Mouse (Mus musculus): ENCODE results near the gene Tnip1.

Gene Tnip1

GRCm38 (mm10) chr11:54962810-54963209 lies at the start of gene Tnip1:
TSS of gene Tnip1 (minus strand) at chr11:54962917.
- no peak for DNase-seq (ENCODE audit: low spot score)

- no peak for DNase-seq (ENCODE audit: low spot score)
These were observed 48.7 kb upstream of the Tnip1 start for GRCm38 (mm10) chr11:55011440-55011839.

- DNase-seq (ENCODE audit: low spot score): no peak
These were observed 45.5 kb upstream of the Tnip1 start for GRCm38 (mm10) chr11:55008230-55008629.

GRCm38 (mm10) chr11:55005684-55006083 lies 43.0 kb upstream of the Tnip1 start:
- DNase-seq (ENCODE audit: low spot score): no peak

- no peak for DNase-seq (ENCODE audit: low spot score)
These were observed 42.3 kb upstream of the Tnip1 start for GRCm38 (mm10) chr11:55004970-55005502.

- DNase-seq (ENCODE audit: low spot score): no peak
These were observed 36.0 kb upstream of the Tnip1 start for GRCm38 (mm10) chr11:54998708-54999107.

GRCm38 (mm10) chr11:54998284-54998683 lies 35.6 kb upstream of the Tnip1 start:
- DNase-seq (ENCODE audit: low spot score): no peak

GRCm38 (mm10) chr11:54996176-54996575 lies 33.5 kb upstream of the Tnip1 start:
- DNase-seq (ENCODE audit: low spot score): no peak

GRCm38 (mm10) chr11:54989920-54990319 lies 27.2 kb upstream of the Tnip1 start:
- no peak for DNase-seq (ENCODE audit: low spot score)

- DNase-seq (ENCODE audit: low spot score): no peak
These were observed 26.1 kb upstream of the Tnip1 start for GRCm38 (mm10) chr11:54988754-54989349.

GRCm38 (mm10) chr11:54987974-54988373 lies 25.3 kb upstream of the Tnip1 start:
- no peak for DNase-seq (ENCODE audit: low spot score)

- DNase-seq (ENCODE audit: low spot score): no peak
These were observed 22.4 kb upstream of the Tnip1 start for GRCm38 (mm10) chr11:54985086-54985485.

- no peak for DNase-seq (ENCODE audit: low spot score)
These were observed 21.9 kb upstream of the Tnip1 start for GRCm38 (mm10) chr11:54984581-54984980.

- peak; percentile 33 for DNase-seq (ENCODE audit: low spot score)
These were observed 21.4 kb upstream of the Tnip1 start for GRCm38 (mm10) chr11:54984085-54984484.

GRCm38 (mm10) chr11:54982520-54982919 lies 19.8 kb upstream of the Tnip1 start:
- no peak for DNase-seq (ENCODE audit: low spot score)

- no peak for DNase-seq (ENCODE audit: low spot score)
These were observed 18.9 kb upstream of the Tnip1 start for GRCm38 (mm10) chr11:54981630-54982029.

- no peak for DNase-seq (ENCODE audit: low spot score)
These were observed 14.7 kb upstream of the Tnip1 start for GRCm38 (mm10) chr11:54977385-54977937.

- DNase-seq (ENCODE audit: low spot score): no peak
These were observed 13.6 kb upstream of the Tnip1 start for GRCm38 (mm10) chr11:54976351-54976750.

GRCm38 (mm10) chr11:54975756-54976155 lies 13.0 kb upstream of the Tnip1 start:
- DNase-seq (ENCODE audit: low spot score): no peak

GRCm38 (mm10) chr11:54975340-54975739 lies 12.6 kb upstream of the Tnip1 start:
- no peak for DNase-seq (ENCODE audit: low spot score)

- DNase-seq (ENCODE audit: low spot score): no peak
These were observed 11.9 kb upstream of the Tnip1 start for GRCm38 (mm10) chr11:54974639-54975038.

GRCm38 (mm10) chr11:54973481-54974212 lies 10.9 kb upstream of the Tnip1 start:
- DNase-seq (ENCODE audit: low spot score): no peak

- DNase-seq (ENCODE audit: low spot score): no peak
These were observed 10.1 kb upstream of the Tnip1 start for GRCm38 (mm10) chr11:54972789-54973188.
